Mouse (Mus musculus) heart, embryonic 16.5 days (tissue): ENCODE measurements around the gene Amy2a1. TPM values are rescaled to one million over a fixed set of nuclear protein-coding genes. Genes with fewer than 3 reads are reported as not detected.
"Not testable (repeated sequence)": the region's sequence is repeated elsewhere in the genome, so short reads cannot be mapped to it uniquely, and the experiment has no call there.

Experiments used
- ATAC-seq: fragments of 200-750 bp; cut with Nextera tagmentation; replicated peaks from 2 replicates; pipeline ENCODE4 v1.8.0; 2017; ENCODE audit warnings: moderate number of reproducible peaks; ENCODE audit not compliant: insufficient read depth, low FRiP score; ENCODE audit errors: extremely low read depth
- H3K27ac ChIP-seq: fragments of 300-500 bp; sonication (generic); 2 replicates; pipeline ENCODE4 v1.5.1; 2014; ENCODE audit warnings: mild to moderate bottlenecking, low read length, control low read depth, moderate library complexity
- H3K27me3 ChIP-seq: fragments of 300-500 bp; sonication (generic); 2 replicates; pipeline ENCODE4 v1.6.1; 2014; ENCODE audit warnings: low read length, mixed read lengths; ENCODE audit not compliant: control insufficient read depth, insufficient read depth
- H3K36me3 ChIP-seq: fragments of 300-500 bp; sonication (generic); 2 replicates; pipeline ENCODE4 v1.6.1; 2014; ENCODE audit not compliant: control insufficient read depth, insufficient read depth
- H3K4me1 ChIP-seq: fragments of 300-500 bp; sonication (generic); 2 replicates; pipeline ENCODE4 v1.6.1; 2014; ENCODE audit warnings: low read length, mixed read lengths; ENCODE audit not compliant: control insufficient read depth, insufficient read depth
- H3K4me2 ChIP-seq: fragments of 300-500 bp; sonication (generic); 2 replicates; pipeline ENCODE4 v1.6.1; 2014; ENCODE audit warnings: low read depth, mild to moderate bottlenecking, control low read depth, low read length
- H3K4me3 ChIP-seq: fragments of 300-500 bp; sonication (generic); 2 replicates; pipeline ENCODE4 v1.5.1; 2014; ENCODE audit warnings: mild to moderate bottlenecking, control low read depth, low read length
- H3K9ac ChIP-seq: fragments of 300-500 bp; sonication (generic); 2 replicates; pipeline ENCODE4 v1.6.1; 2014; ENCODE audit warnings: low read length, control low read depth
- H3K9me3 ChIP-seq: fragments of 300-500 bp; sonication (generic); replicated peaks from 2 replicates; pipeline ENCODE4 v1.6.1; 2016; ENCODE audit warnings: low read length; ENCODE audit not compliant: control insufficient read depth
- WGBS: fragments of 180-500 bp; shearing (Covaris S2); extraction: QIAGEN DNeasy Blood & Tissue Kit; methylation state at CpG from one replicate; pipeline ENCODE4 v1.1.7; 2014; 5-methylcytosine and 5-hydroxymethylcytosine counted together
- polyA plus RNA-seq: library from polyadenylated mRNA; unstranded; fragments of >200 nt; fragmentation: Nextera tagmentation; extraction: Ambion mirVana; gene quantifications from 2 replicates; pipeline ENCODE4 v1.2.1, GENCODE M21; 2015

Gene Amy2a1
- polyA plus RNA-seq: 0.37 and 4.1 TPM in 2 replicates

- not testable (repeated sequence) for H3K4me1 ChIP-seq, ATAC-seq, H3K4me2 ChIP-seq, H3K27ac ChIP-seq, H3K9me3 ChIP-seq, H3K27me3 ChIP-seq, H3K36me3 ChIP-seq, H3K4me3 ChIP-seq, H3K9ac ChIP-seq
- 70% methylated on average over 2 of the region's 3 CpGs for WGBS
Observed at GRCm38 (mm10) chr3:113532328-113532727, at the start of gene Amy2a1. TSS of gene Amy2a1 (minus strand) at chr3:113532428.

- no peak overlapping the region for H3K9ac ChIP-seq
- no peaks in the 10 kb centered on the region for H3K9me3 ChIP-seq
- 77% methylated on average over 4 of the region's 4 CpGs for WGBS
- no peaks in the 10 kb centered on the region for H3K4me1 ChIP-seq
- no peak overlapping the region for H3K27ac ChIP-seq
- no peak for ATAC-seq
- no peak overlapping the region for H3K4me2 ChIP-seq
- no peaks in the 10 kb centered on the region for H3K27me3 ChIP-seq
- H3K4me3 ChIP-seq: no peak overlapping the region
- no peaks in the 10 kb centered on the region for H3K36me3 ChIP-seq
Observed at GRCm38 (mm10) chr3:113574578-113574977, 42.4 kb upstream of the Amy2a1 start.

- Histone ChIP-seq H3K9ac (no peak overlapping the region), H3K27ac (no peak overlapping the region), H3K36me3 (no peaks in the 10 kb centered on the region), H3K4me1 (no peaks in the 10 kb centered on the region), H3K4me2 (no peak overlapping the region), H3K4me3 (no peak overlapping the region), H3K9me3 (no peaks in the 10 kb centered on the region), H3K27me3 (no peaks in the 10 kb centered on the region)
- no peak for ATAC-seq
- 60% methylated on average over 2 of the region's 2 CpGs for WGBS
Observed at GRCm38 (mm10) chr3:113574138-113574537, 41.9 kb upstream of the Amy2a1 start.

GRCm38 (mm10) chr3:113572158-113572557 lies 39.9 kb upstream of the Amy2a1 start:
- H3K9me3 ChIP-seq: no peaks in the 10 kb centered on the region
- H3K4me1 ChIP-seq: no peaks in the 10 kb centered on the region
- no peak overlapping the region for H3K9ac ChIP-seq
- no peak for ATAC-seq
- 75% methylated on average over 3 of the region's 3 CpGs for WGBS
- no peak overlapping the region for H3K4me3 ChIP-seq
- no peak overlapping the region for H3K27ac ChIP-seq
- no peaks in the 10 kb centered on the region for H3K36me3 ChIP-seq
- no peak overlapping the region for H3K4me2 ChIP-seq
- H3K27me3 ChIP-seq: no peaks in the 10 kb centered on the region

- no peaks in the 10 kb centered on the region for H3K36me3 ChIP-seq
- no peaks in the 10 kb centered on the region for H3K27me3 ChIP-seq
- H3K9me3 ChIP-seq: no peaks in the 10 kb centered on the region
- no peak for ATAC-seq
- H3K27ac ChIP-seq: no peak overlapping the region
- H3K4me1 ChIP-seq: no peaks in the 10 kb centered on the region
- H3K4me2 ChIP-seq: no peak overlapping the region
- no peak overlapping the region for H3K4me3 ChIP-seq
- H3K9ac ChIP-seq: no peak overlapping the region
Observed at GRCm38 (mm10) chr3:113539692-113540091, 7.5 kb upstream of the Amy2a1 start.

Other genes with a start within 250 kb of the Amy2a1 start
- gene Amy2a4, start 241.0 kb downstream of the Amy2a1 start, polyA plus RNA-seq: 0.51 TPM in 1 of 2 replicates, not detected in the other
- 0.51 TPM in 1 of 2 replicates, not detected in the other for gene Amy2a3, start 208.4 kb downstream of the Amy2a1 start, polyA plus RNA-seq
- 0.51 TPM in 1 of 2 replicates, not detected in the other for gene Amy2a2, start 175.8 kb downstream of the Amy2a1 start, polyA plus RNA-seq
- 1.1 and 1.4 TPM in 2 replicates for gene Amy1, start 74.3 kb upstream of the Amy2a1 start, polyA plus RNA-seq
- 22.8 and 26.0 TPM in 2 replicates for gene Rnpc3, start 97.7 kb upstream of the Amy2a1 start, polyA plus RNA-seq